Mouse (Mus musculus) cortical plate, adult 2 months (tissue): ENCODE data around the gene Cdk15.

Experiments
- CTCF ChIP-seq: fragments of 200-500 bp; IDR thresholded peaks from 2 replicates; pipeline ENCODE4 v1.5.1; 2011; ENCODE audit warnings: mild to moderate bottlenecking, control low read depth, low read length; ENCODE audit not compliant: insufficient read depth; ENCODE audit errors: extremely low read depth
- POLR2A ChIP-seq: fragments of 200-500 bp; IDR thresholded peaks from 2 replicates; pipeline ENCODE4 v1.6.1; 2011; ENCODE audit warnings: mild to moderate bottlenecking, low read length, control low read depth; ENCODE audit not compliant: insufficient read depth; ENCODE audit errors: extremely low read depth

GRCm38 (mm10) chr1:59318878-59319277 lies 62.2 kb downstream of the Cdk15 start:
- no peak for TF ChIP-seq POLR2A
- no peak for TF ChIP-seq CTCF
